Mouse (Mus musculus) forebrain, embryonic 11.5 days (tissue): ENCODE measurements at regions not wholly inside any gene's neighbourhood (a gene's known extent, or its start where the extent isn't known, plus 50 kb on each side); places are given as distances from the start of the nearest gene placed in this dataset.

ENCODE experiments used
- ATAC-seq: fragments of 200-750 bp; cut with Nextera tagmentation; replicated peaks from 2 replicates; pipeline ENCODE4 v1.8.0; 2017; ENCODE audit warnings: moderate TSS enrichment; ENCODE audit not compliant: low FRiP score
- DNase-seq: peaks from one replicate; pipeline ENCODE4 v3.0.0-alpha.2; 2017; ENCODE audit warnings: low spot score
- H3K27ac ChIP-seq: fragments of 300-500 bp; sonication (generic); 2 replicates; pipeline ENCODE4 v1.5.1; 2014; ENCODE audit warnings: low read depth, low read length
- H3K27me3 ChIP-seq: fragments of 300-500 bp; sonication (generic); 2 replicates; pipeline ENCODE4 v1.6.1; 2014; ENCODE audit warnings: mild to moderate bottlenecking, low read length, mixed read lengths; ENCODE audit not compliant: control insufficient read depth, insufficient read depth
- H3K36me3 ChIP-seq: fragments of 300-500 bp; sonication (generic); 2 replicates; pipeline ENCODE4 v1.6.1; 2014; ENCODE audit warnings: mild to moderate bottlenecking, low read length, moderate library complexity, mixed read lengths; ENCODE audit not compliant: control insufficient read depth, insufficient read depth
- H3K4me1 ChIP-seq: fragments of 300-500 bp; sonication (generic); replicated peaks from 2 replicates; pipeline ENCODE4 v1.6.1; 2014; ENCODE audit warnings: low read length, mixed read lengths; ENCODE audit not compliant: control insufficient read depth, insufficient read depth
- H3K4me2 ChIP-seq: fragments of 300-500 bp; sonication (generic); 2 replicates; pipeline ENCODE4 v1.6.1; 2014; ENCODE audit warnings: low read depth, mild to moderate bottlenecking, low read length, moderate library complexity, mixed read lengths; ENCODE audit not compliant: severe bottlenecking
- H3K4me3 ChIP-seq: fragments of 300-500 bp; sonication (generic); 2 replicates; pipeline ENCODE4 v1.5.1; 2014; ENCODE audit warnings: low read depth, low read length
- H3K9ac ChIP-seq: fragments of 300-500 bp; sonication (generic); 2 replicates; pipeline ENCODE4 v1.6.1; 2014; ENCODE audit warnings: low read length
- H3K9me3 ChIP-seq: fragments of 300-500 bp; sonication (generic); 2 replicates; pipeline ENCODE4 v1.6.1; 2016; ENCODE audit warnings: low read length, mixed read lengths; ENCODE audit not compliant: control insufficient read depth
- WGBS: fragments of 180-500 bp; shearing (Covaris S2); extraction: QIAGEN DNeasy Blood & Tissue Kit; methylation state at CpG from one replicate; pipeline ENCODE4 v1.1.7; 2014; 5-methylcytosine and 5-hydroxymethylcytosine counted together

- DNase-seq = no peak
- no peak for ATAC-seq
- H3K4me2 ChIP-seq = no peak overlapping the region
- no peaks in the 10 kb centered on the region for H3K9me3 ChIP-seq
- no peaks in the 10 kb centered on the region for H3K36me3 ChIP-seq
- no peak overlapping the region for H3K27ac ChIP-seq
- H3K4me1 ChIP-seq = peaks cover 11% of the 10 kb centered on the region
- H3K27me3 ChIP-seq = peaks cover 4% of the 10 kb centered on the region
- no peak overlapping the region for H3K4me3 ChIP-seq
- no peak overlapping the region for H3K9ac ChIP-seq
- 2% methylated on average over 6 of the region's 6 CpGs for WGBS
Observed at GRCm38 (mm10) chr4:125917210-125917609, 107.1 kb upstream of the Csf3r start.

GRCm38 (mm10) chr4:125921550-125922316, 102.6 kb upstream of the Csf3r start:
- Histone ChIP-seq H3K36me3 (no peaks in the 10 kb centered on the region), H3K9ac (peak overlapping the region; percentile 31; the same call in 1 of the 2 replicates), H3K27ac (peak overlapping the region; percentile 50; the same call in 1 of the 2 replicates), H3K4me2 (peak overlapping the region; percentile 36), H3K9me3 (no peaks in the 10 kb centered on the region), H3K4me1 (peaks cover 19% of the 10 kb centered on the region), H3K4me3 (peak overlapping the region; percentile 0; the same call in 1 of the 2 replicates), H3K27me3 (peaks cover 3% of the 10 kb centered on the region; the same call in 1 of the 2 replicates)
- 4% methylated on average over 19 of the region's 19 CpGs for WGBS
- ATAC-seq = peak; percentile 57
- DNase-seq = peak; percentile 91

DNA sequence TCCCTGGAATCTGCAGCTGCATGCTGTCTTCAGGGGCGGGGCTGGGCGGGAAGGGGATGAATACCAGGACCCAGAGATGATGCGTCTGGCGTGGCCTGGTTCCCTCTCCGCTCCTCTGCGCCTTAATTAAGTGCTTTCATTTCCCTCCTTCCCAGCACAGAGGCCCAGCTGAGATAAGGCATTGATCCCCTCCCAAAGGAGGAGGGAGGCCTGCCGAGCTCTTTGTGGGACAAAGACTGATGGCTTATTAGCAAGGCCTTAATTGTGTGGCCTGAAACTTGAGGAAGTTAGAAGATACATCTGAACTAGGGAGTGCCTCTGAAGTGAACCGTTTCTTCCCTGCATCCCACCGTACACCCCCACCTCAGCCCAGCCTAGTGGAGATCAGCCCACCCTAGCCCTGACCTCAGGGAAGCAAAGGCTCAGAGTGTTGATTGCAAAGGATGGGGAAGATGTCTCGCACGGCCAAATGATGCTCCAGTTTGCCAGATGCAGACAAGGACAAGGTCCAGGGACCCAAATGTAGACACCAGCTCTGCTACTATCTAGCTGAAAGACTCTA, 102.0 kb upstream of the Csf3r start:
- Histone ChIP-seq H3K9me3 (no peaks in the 10 kb centered on the region), H3K4me1 (peaks cover 14% of the 10 kb centered on the region), H3K4me3 (no peak overlapping the region), H3K4me2 (peak overlapping the region; percentile 36; the same call in 1 of the 2 replicates), H3K36me3 (no peaks in the 10 kb centered on the region), H3K27ac (peak overlapping the region; percentile 50; the same call in 1 of the 2 replicates), H3K9ac (peak overlapping the region; percentile 31; the same call in 1 of the 2 replicates), H3K27me3 (peaks cover 3% of the 10 kb centered on the region; the same call in 1 of the 2 replicates)
- 6% methylated on average over 11 of the region's 11 CpGs for WGBS
- DNase-seq (peak; percentile 65), ATAC-seq (peak; percentile 69; the same call in 1 of the 2 replicates)

- ATAC-seq (no peak), DNase-seq (peak; percentile 68)
- Histone ChIP-seq H3K4me3 (no peak overlapping the region), H3K27ac (no peak overlapping the region), H3K4me2 (no peak overlapping the region), H3K4me1 (peaks cover 14% of the 10 kb centered on the region), H3K9me3 (no peaks in the 10 kb centered on the region), H3K9ac (no peak overlapping the region), H3K27me3 (peaks cover 3% of the 10 kb centered on the region; the same call in 1 of the 2 replicates), H3K36me3 (no peaks in the 10 kb centered on the region)
- WGBS = 37% methylated on average over 7 of the region's 7 CpGs
Observed at GRCm38 (mm10) chr4:125923225-125923624, 101.1 kb upstream of the Csf3r start.

- Histone ChIP-seq H3K27ac (no peak overlapping the region), H3K4me1 (0 out of 2 replicates have a peak, but pooled peaks cover 2% of the 10 kb centered on the region), H3K9me3 (no peaks in the 10 kb centered on the region), H3K36me3 (no peaks in the 10 kb centered on the region), H3K27me3 (no peaks in the 10 kb centered on the region), H3K4me3 (no peak overlapping the region), H3K9ac (no peak overlapping the region), H3K4me2 (no peak overlapping the region)
- 34% methylated on average over 4 of the region's 4 CpGs for WGBS
- ATAC-seq (no peak), DNase-seq (no peak)
Observed at GRCm38 (mm10) chr4:125928196-125928595, 96.2 kb upstream of the Csf3r start.

DNA sequence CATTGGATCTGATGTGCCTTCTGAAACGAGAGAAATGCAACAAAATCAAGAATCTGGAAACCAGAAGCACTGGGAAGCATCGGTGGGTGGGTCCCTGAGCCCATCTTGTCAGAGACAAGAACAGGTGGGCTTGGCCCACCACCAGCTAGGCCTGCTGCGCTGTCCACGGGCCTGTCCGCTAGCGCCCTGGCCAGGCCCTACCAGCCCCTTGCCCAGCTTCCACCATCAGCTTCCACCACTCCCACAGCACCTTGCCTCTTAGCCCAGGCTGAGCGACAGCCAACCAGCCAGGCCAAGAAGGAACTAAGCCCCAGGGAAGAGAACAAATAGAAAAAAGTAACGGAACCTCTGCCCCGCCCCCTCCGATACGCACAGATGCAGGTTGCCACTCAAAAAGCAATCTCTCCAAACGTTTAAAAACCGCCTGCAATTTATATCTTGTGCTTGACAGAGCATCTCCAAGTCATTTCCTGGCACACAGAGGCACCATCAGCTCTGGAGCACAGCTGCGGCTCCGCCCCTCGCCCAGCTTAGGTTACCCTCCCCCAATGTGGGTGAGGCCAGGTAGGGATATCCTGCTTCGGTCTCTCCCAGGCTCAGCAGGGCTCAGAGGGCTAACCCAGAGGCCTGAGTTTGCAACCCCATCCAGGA, 95.1 kb upstream of the Csf3r start:
- Histone ChIP-seq H3K27ac (no peak overlapping the region), H3K4me1 (no peaks in the 10 kb centered on the region), H3K9ac (no peak overlapping the region), H3K36me3 (no peaks in the 10 kb centered on the region), H3K4me2 (no peak overlapping the region), H3K9me3 (no peaks in the 10 kb centered on the region), H3K4me3 (no peak overlapping the region), H3K27me3 (no peaks in the 10 kb centered on the region)
- DNase-seq (no peak), ATAC-seq (no peak)
- 69% methylated on average over 17 of the region's 17 CpGs for WGBS

GRCm38 (mm10) chr4:125930764-125931163, 93.6 kb upstream of the Csf3r start:
- WGBS = 65% methylated on average over 10 of the region's 10 CpGs
- H3K36me3 ChIP-seq = no peaks in the 10 kb centered on the region
- DNase-seq (no peak), ATAC-seq (no peak)
- no peaks in the 10 kb centered on the region for H3K27me3 ChIP-seq
- no peak overlapping the region for H3K4me2 ChIP-seq
- no peaks in the 10 kb centered on the region for H3K9me3 ChIP-seq
- no peak overlapping the region for H3K9ac ChIP-seq
- H3K27ac ChIP-seq = no peak overlapping the region
- H3K4me1 ChIP-seq = no peaks in the 10 kb centered on the region
- no peak overlapping the region for H3K4me3 ChIP-seq

GRCm38 (mm10) chr4:125931321-125931720, 93.0 kb upstream of the Csf3r start:
- Histone ChIP-seq H3K9me3 (no peaks in the 10 kb centered on the region), H3K27me3 (no peaks in the 10 kb centered on the region)
- WGBS = 74% methylated on average over 6 of the region's 6 CpGs

More at GRCm38 (mm10) chr4:125931321-125931720, 93.0 kb upstream of the Csf3r start:
- ATAC-seq = no peak
- H3K4me3 ChIP-seq = no peak overlapping the region
- H3K9ac ChIP-seq = no peak overlapping the region
- no peaks in the 10 kb centered on the region for H3K4me1 ChIP-seq
- H3K27ac ChIP-seq = no peak overlapping the region
- DNase-seq = no peak
- no peak overlapping the region for H3K4me2 ChIP-seq
- H3K36me3 ChIP-seq = no peaks in the 10 kb centered on the region
